9 mouse cellular contexts compared by ENCODE assay signal in the genomic region with DNA sequence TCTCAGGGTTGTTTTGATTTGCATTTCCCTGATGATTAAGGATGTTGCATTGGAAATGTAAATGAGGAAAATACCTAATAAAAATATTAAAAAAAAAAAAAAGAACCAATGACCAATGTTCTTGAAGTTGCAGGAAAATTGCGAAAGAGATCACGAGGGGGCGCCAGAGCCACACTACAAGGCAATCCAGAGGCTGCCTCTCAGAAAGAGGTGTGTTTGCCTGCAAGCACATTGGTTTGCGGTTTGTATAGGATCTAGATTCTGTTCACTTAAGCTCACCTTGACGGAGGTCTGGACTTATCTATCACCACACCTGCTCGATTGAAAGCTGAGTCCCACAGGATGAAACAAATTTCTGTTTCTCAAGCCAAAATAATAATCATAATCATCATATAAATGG.
DNase-seq lines count a peak whose midpoint lies in the region; ATAC-seq and TF ChIP-seq lines count a peak whose summit lies in the region.
"Had no signal": no experiment of that assay in that cellular context is flagged by ENCODE, and none has a peak within 500 bp of the region (broad histone marks: within the 10 kb centered on the region; RNA-seq: fewer than 3 reads in every experiment).

No protein-coding gene starts in this region.

- 7% methylated on average over 6 of the region's 6 CpGs for WGBS in liver, embryonic 12.5 days (ENCODE audit: insufficient replicate concordance)
- 2% methylated on average over 6 of the region's 6 CpGs for whole genome bisulfite sequencing in liver, postnatal 0 days (ENCODE audit: insufficient replicate concordance)
- 2% methylated on average over 6 of the region's 6 CpGs for WGBS in olfactory bulb, adult 2 months
- WGBS in thymus, adult 2 months, result 1% methylated on average over 6 of the region's 6 CpGs

- H3K9ac ChIP-seq in liver, embryonic 12.5 days, result no peak overlapping the region
- no peak overlapping the region for H3K9ac ChIP-seq in liver, postnatal 0 days (replicated peaks)
- H3K9ac ChIP-seq: embryonic facial prominence, embryonic 12.5 days had no signal

- H3K36me3 ChIP-seq in liver, embryonic 12.5 days, result no peaks in the 10 kb centered on the region
- no peaks in the 10 kb centered on the region for H3K36me3 ChIP-seq in liver, postnatal 0 days (replicated peaks; ENCODE audit: insufficient read depth, low read length)
- no peaks in the 10 kb centered on the region for H3K36me3 ChIP-seq in thymus, adult 2 months (ENCODE audit: control insufficient read depth, insufficient read depth, low read length)
- H3K36me3 ChIP-seq: embryonic facial prominence, embryonic 12.5 days had no signal

- TF ChIP-seq CTCF in liver, postnatal 0 days (IDR thresholded peaks at IDR 0.05; ENCODE audit: low read depth), result peak; percentile 83
- peak; percentile 62 for TF ChIP-seq CTCF in olfactory bulb, adult 2 months (IDR thresholded peaks at IDR 0.05; ENCODE audit: insufficient read depth, low read depth, low read length)
- no peak for TF ChIP-seq CTCF in thymus, adult 2 months (IDR thresholded peaks at IDR 0.05; ENCODE audit: borderline replicate concordance, control insufficient read depth, extremely low read depth, insufficient read depth, low read length, poor library complexity)

- no peak for TF ChIP-seq EP300 in liver, postnatal 0 days (IDR thresholded peaks at IDR 0.05; ENCODE audit: low read depth)

- H3K27ac ChIP-seq in liver, embryonic 12.5 days, result no peak overlapping the region
- H3K27ac ChIP-seq in liver, postnatal 0 days (ENCODE audit: low read depth), result no peak overlapping the region
- H3K27ac ChIP-seq in olfactory bulb, adult 2 months (ENCODE audit: insufficient read depth, low read depth, low read length), result no peak overlapping the region
- H3K27ac ChIP-seq in thymus, adult 2 months (ENCODE audit: control insufficient read depth, insufficient read depth, low read length), result no peak overlapping the region
- H3K27ac ChIP-seq: embryonic facial prominence, embryonic 12.5 days had no signal

- DNase-seq in liver, result peak; percentile 71
- peak; percentile 80 to 87 for DNase-seq in cerebellum, postnatal 4 days (ENCODE audit: low spot score in 2 of 2)
- DNase-seq in gastrocnemius, postnatal 10 days, result peak; percentile 86
- DNase-seq in kidney, postnatal 14 days, result peak; percentile 86
- peak; percentile 79 for DNase-seq in liver, postnatal 0 days
- peak; percentile 80 for DNase-seq in thymus, adult 2 months

- no peak for ATAC-seq in liver, embryonic 12.5 days
- no peak for ATAC-seq in liver, postnatal 0 days

- no peaks in the 10 kb centered on the region for H3K27me3 ChIP-seq in liver, embryonic 12.5 days (replicated peaks)
- no peaks in the 10 kb centered on the region for H3K27me3 ChIP-seq in liver, postnatal 0 days (ENCODE audit: insufficient read depth, low read length)
- no peaks in the 10 kb centered on the region for H3K27me3 ChIP-seq in thymus, adult 2 months (ENCODE audit: control insufficient read depth, insufficient read depth, low read length)
- H3K27me3 ChIP-seq: embryonic facial prominence, embryonic 12.5 days had no signal

- no peaks in the 10 kb centered on the region for H3K9me3 ChIP-seq in liver, embryonic 12.5 days (replicated peaks)
- H3K9me3 ChIP-seq in liver, postnatal 0 days (ENCODE audit: low read length), result no peaks in the 10 kb centered on the region
- H3K9me3 ChIP-seq: embryonic facial prominence, embryonic 12.5 days had no signal

- H3K4me1 ChIP-seq in liver, embryonic 12.5 days, result no peaks in the 10 kb centered on the region
- no peaks in the 10 kb centered on the region for H3K4me1 ChIP-seq in liver, postnatal 0 days (ENCODE audit: insufficient read depth)
- no peaks in the 10 kb centered on the region for H3K4me1 ChIP-seq in olfactory bulb, adult 2 months (ENCODE audit: control insufficient read depth, insufficient read depth, low read length)
- no peaks in the 10 kb centered on the region for H3K4me1 ChIP-seq in thymus, adult 2 months (replicated peaks; ENCODE audit: control insufficient read depth, insufficient read depth, low read length)

- H3K4me2 ChIP-seq in liver, embryonic 12.5 days, result no peak overlapping the region
- H3K4me2 ChIP-seq in liver, postnatal 0 days (ENCODE audit: low read depth, low read length), result no peak overlapping the region
- H3K4me2 ChIP-seq: embryonic facial prominence, embryonic 12.5 days had no signal

- no peak for TF ChIP-seq POLR2A in olfactory bulb, adult 2 months (IDR thresholded peaks at IDR 0.05; ENCODE audit: insufficient read depth, low read depth, low read length)
- no peak for TF ChIP-seq POLR2A in thymus, adult 2 months (IDR thresholded peaks at IDR 0.05; ENCODE audit: control insufficient read depth, extremely low read depth, insufficient read depth, low read length, poor library complexity)

- no peak overlapping the region for H3K4me3 ChIP-seq in liver, embryonic 12.5 days
- no peak overlapping the region for H3K4me3 ChIP-seq in liver, postnatal 0 days (ENCODE audit: low read depth, low read length)
- H3K4me3 ChIP-seq in olfactory bulb, adult 2 months (ENCODE audit: insufficient read depth, low read depth, low read length), result no peak overlapping the region
- H3K4me3 ChIP-seq in thymus, adult 2 months (ENCODE audit: control insufficient read depth, insufficient read depth, low read length), result no peak overlapping the region
- H3K4me3 ChIP-seq: embryonic facial prominence, embryonic 12.5 days had no signal
